Mouse (Mus musculus) MEL (cell line): ENCODE measurements around the gene Myd88. TPM values are rescaled to one million over a fixed set of nuclear protein-coding genes. Genes with fewer than 3 reads are reported as not detected.

Experiments
- DNase-seq: peaks from one replicate; pipeline ENCODE4 v3.0.0; 2011; ENCODE audit warnings: low read depth, low spot score
- H3K27ac ChIP-seq: 2 replicates; pipeline ENCODE4 v1.5.1; 2012; ENCODE audit warnings: low read depth, mild to moderate bottlenecking, control low read depth, low read length, moderate library complexity; ENCODE audit not compliant: control insufficient read depth
- H3K27me3 ChIP-seq, 2 experiments: fragments of 150-350 bp in 1 of 2; sonication (generic) in 1 of 2; 2 replicates each; pipeline ENCODE4 v1.6.1; 2012; ENCODE audit warnings: low read length in 2 of 2, mild to moderate bottlenecking in 2 of 2, improper control_type of control experiment in 1 of 2, moderate library complexity in 1 of 2; ENCODE audit not compliant: insufficient read depth in 2 of 2, control insufficient read depth in 1 of 2
- H3K36me3 ChIP-seq, 2 experiments: 2 replicates each; pipeline ENCODE4 v1.6.1; 2012 to 2014; ENCODE audit warnings: low read length in 2 of 2, improper control_type of control experiment in 1 of 2, inconsistent platforms in 1 of 2, mild to moderate bottlenecking in 1 of 2; ENCODE audit not compliant: insufficient read depth in 2 of 2, control insufficient read depth in 1 of 2
- H3K4me1 ChIP-seq, 2 experiments: fragments of 150-350 bp in 1 of 2; sonication (generic) in 1 of 2; 2 replicates each; pipeline ENCODE4 v1.6.1; 2012; ENCODE audit warnings: low read length in 2 of 2, improper control_type of control experiment in 1 of 2, mild to moderate bottlenecking in 1 of 2; ENCODE audit not compliant: insufficient read depth in 2 of 2, control insufficient read depth in 1 of 2
- H3K4me3 ChIP-seq, 2 experiments: fragments of 150-350 bp in 1 of 2; sonication (generic) in 1 of 2; 2 replicates each; pipeline ENCODE4 v1.5.1; 2012; ENCODE audit warnings: low read depth in 2 of 2, low read length in 2 of 2, mild to moderate bottlenecking in 2 of 2, moderate library complexity in 2 of 2, control low read depth in 1 of 2, improper control_type of control experiment in 1 of 2; ENCODE audit not compliant: control insufficient read depth in 1 of 2, insufficient read depth in 1 of 2
- H3K79me2 ChIP-seq: 2 replicates; pipeline ENCODE4 v1.6.1; 2012; ENCODE audit warnings: mild to moderate bottlenecking, low read length, moderate library complexity; ENCODE audit not compliant: control insufficient read depth, poor library complexity, insufficient read depth
- H3K9ac ChIP-seq: 2 replicates; pipeline ENCODE4 v1.6.1; 2012; ENCODE audit warnings: low read depth, mild to moderate bottlenecking, control low read depth, low read length, moderate library complexity; ENCODE audit not compliant: control insufficient read depth, poor library complexity, severe bottlenecking
- H3K9me3 ChIP-seq: fragments of 150-350 bp; sonication (generic); replicated peaks from 2 replicates; pipeline ENCODE4 v1.6.1; 2012; ENCODE audit warnings: mild to moderate bottlenecking, low read length, improper control_type of control experiment, moderate library complexity; ENCODE audit not compliant: insufficient read depth
- BHLHE40 ChIP-seq: IDR thresholded peaks from 2 replicates; pipeline ENCODE4 v1.6.1; 2012; ENCODE audit warnings: low read depth, mild to moderate bottlenecking, inconsistent platforms, low read length, improper control_type of control experiment, borderline replicate concordance
- CHD1 ChIP-seq: IDR thresholded peaks from 2 replicates; pipeline ENCODE4 v1.6.1; 2012; ENCODE audit warnings: low read depth, mild to moderate bottlenecking, inconsistent platforms, low read length, improper control_type of control experiment
- CHD2 ChIP-seq: IDR thresholded peaks from 2 replicates; pipeline ENCODE4 v1.6.1; 2011; ENCODE audit warnings: low read length, improper control_type of control experiment
- CTCF ChIP-seq, 3 experiments: IDR thresholded peaks in 2 of 3; conservative IDR thresholded peaks in 1 of 3; 2 replicates each; pipeline ENCODE4 v1.5.1; 2011 to 2012; ENCODE audit warnings: low read length in 3 of 3, low read depth in 2 of 3, mild to moderate bottlenecking in 2 of 3, improper control_type of control experiment in 1 of 3, inconsistent platforms in 1 of 3, mixed read lengths in 1 of 3, moderate library complexity in 1 of 3; ENCODE audit not compliant: control insufficient read depth in 1 of 3, insufficient read depth in 1 of 3, poor library complexity in 1 of 3, severe bottlenecking in 1 of 3
- E2F4 ChIP-seq: IDR thresholded peaks from 2 replicates; pipeline ENCODE4 v1.6.1; 2011; ENCODE audit warnings: low read depth, low read length, improper control_type of control experiment, borderline replicate concordance
- EP300 ChIP-seq, 2 experiments: IDR thresholded peaks; 2 replicates each; pipeline ENCODE4 v1.6.1; 2011; ENCODE audit warnings: improper control_type of control experiment in 2 of 2, low read length in 2 of 2, low read depth in 1 of 2, mild to moderate bottlenecking in 1 of 2
- GABPA ChIP-seq: IDR thresholded peaks from 2 replicates; pipeline ENCODE4 v1.6.1; 2012; ENCODE audit warnings: low read depth, mild to moderate bottlenecking, inconsistent platforms, low read length, improper control_type of control experiment, moderate library complexity
- GATA1 ChIP-seq: IDR thresholded peaks from 2 replicates; pipeline ENCODE4 v1.6.1; 2011; ENCODE audit warnings: low read depth, low read length, improper control_type of control experiment
- HCFC1 ChIP-seq: IDR thresholded peaks from 2 replicates; pipeline ENCODE4 v1.6.1; 2012; ENCODE audit warnings: low read depth, mild to moderate bottlenecking, inconsistent platforms, low read length, improper control_type of control experiment, moderate library complexity
- JUND ChIP-seq: IDR thresholded peaks from 2 replicates; pipeline ENCODE4 v1.6.1; 2011; ENCODE audit warnings: low read depth, mild to moderate bottlenecking, improper control_type of control experiment, low read length
- KAT2A ChIP-seq: conservative IDR thresholded peaks from 2 replicates; pipeline ENCODE4 v1.6.1; 2012; ENCODE audit warnings: low read depth, low read length, improper control_type of control experiment, inconsistent platforms
- MAFK ChIP-seq: IDR thresholded peaks from 2 replicates; pipeline ENCODE4 v1.6.1; 2011; ENCODE audit warnings: low read depth, mild to moderate bottlenecking, low read length, improper control_type of control experiment, borderline replicate concordance
- MAX ChIP-seq: IDR thresholded peaks from 2 replicates; pipeline ENCODE4 v1.6.1; 2011; ENCODE audit warnings: low read length, improper control_type of control experiment
- MAZ ChIP-seq: IDR thresholded peaks from 2 replicates; pipeline ENCODE4 v1.6.1; 2012; ENCODE audit warnings: low read depth, mild to moderate bottlenecking, inconsistent platforms, low read length, improper control_type of control experiment
- MEF2A ChIP-seq: IDR thresholded peaks from 2 replicates; pipeline ENCODE4 v1.6.1; 2014; ENCODE audit warnings: low read depth, mild to moderate bottlenecking, inconsistent platforms, low read length, improper control_type of control experiment; ENCODE audit not compliant: poor library complexity, insufficient replicate concordance, severe bottlenecking; ENCODE audit errors: extremely low read depth
- MYB ChIP-seq: IDR thresholded peaks from 2 replicates; pipeline ENCODE4 v1.6.1; 2011; ENCODE audit warnings: mild to moderate bottlenecking, low read depth, low read length, improper control_type of control experiment
- NELFE ChIP-seq: IDR thresholded peaks from 2 replicates; pipeline ENCODE4 v1.6.1; 2011; ENCODE audit warnings: low read depth, low read length, improper control_type of control experiment
- POLR2A ChIP-seq, 2 experiments: IDR thresholded peaks; 2 replicates each; pipeline ENCODE4 v1.6.1; 2011 to 2012; ENCODE audit warnings: low read length in 2 of 2, mild to moderate bottlenecking in 2 of 2, control low read depth in 1 of 2, improper control_type of control experiment in 1 of 2, low read depth in 1 of 2, moderate library complexity in 1 of 2; ENCODE audit not compliant: control insufficient read depth in 1 of 2, insufficient read depth in 1 of 2, poor library complexity in 1 of 2
- POLR2AphosphoS2 ChIP-seq: IDR thresholded peaks from 2 replicates; pipeline ENCODE4 v1.6.1; 2011; ENCODE audit warnings: low read length, improper control_type of control experiment
- POLR2AphosphoS5 ChIP-seq: IDR thresholded peaks from 2 replicates; pipeline ENCODE4 v1.6.1; 2012; ENCODE audit warnings: low read depth, borderline replicate concordance, mild to moderate bottlenecking, inconsistent platforms, low read length, moderate library complexity, mixed read lengths
- RCOR1 ChIP-seq: IDR thresholded peaks from 2 replicates; pipeline ENCODE4 v1.6.1; 2012; ENCODE audit warnings: low read depth, mild to moderate bottlenecking, inconsistent platforms, low read length, improper control_type of control experiment
- SIN3A ChIP-seq: IDR thresholded peaks from 2 replicates; pipeline ENCODE4 v1.6.1; 2012; ENCODE audit warnings: low read length, improper control_type of control experiment, inconsistent platforms
- TAL1 ChIP-seq: IDR thresholded peaks from 2 replicates; pipeline ENCODE4 v1.6.1; 2012; ENCODE audit warnings: mild to moderate bottlenecking, inconsistent platforms, low read length, moderate library complexity, mixed read lengths
- TBP ChIP-seq: IDR thresholded peaks from 2 replicates; pipeline ENCODE4 v1.8.0; 2011; ENCODE audit warnings: low read depth, low read length, improper control_type of control experiment
- UBTF ChIP-seq: IDR thresholded peaks from 2 replicates; pipeline ENCODE4 v1.6.1; 2012; ENCODE audit warnings: low read depth, mild to moderate bottlenecking, inconsistent platforms, low read length, improper control_type of control experiment, moderate library complexity, borderline replicate concordance; ENCODE audit not compliant: insufficient read depth
- USF1 ChIP-seq: IDR thresholded peaks from 2 replicates; pipeline ENCODE4 v1.6.1; 2014; ENCODE audit warnings: low read depth, mild to moderate bottlenecking, inconsistent platforms, low read length, improper control_type of control experiment, moderate library complexity
- ZC3H11A ChIP-seq: IDR thresholded peaks from 2 replicates; pipeline ENCODE4 v1.6.1; 2012; ENCODE audit warnings: low read depth, mild to moderate bottlenecking, inconsistent platforms, low read length, improper control_type of control experiment
- ZKSCAN1 ChIP-seq: IDR thresholded peaks from 2 replicates; pipeline ENCODE4 v1.6.1; 2012; ENCODE audit warnings: low read depth, mild to moderate bottlenecking, inconsistent platforms, low read length, improper control_type of control experiment, moderate library complexity
- ZNF384 ChIP-seq: IDR thresholded peaks from 2 replicates; pipeline ENCODE4 v1.6.1; 2012; ENCODE audit warnings: low read depth, mild to moderate bottlenecking, inconsistent platforms, low read length, improper control_type of control experiment
- polyA plus RNA-seq, 2 experiments: library from polyadenylated mRNA; stranded (reverse) in 1 of 2; unstranded in 1 of 2; fragments of >175 nt in 1 of 2; fragments of >200 nt in 1 of 2; gene quantifications; 2 replicates each; pipeline versions ENCODE4 v1.2.1 to v1.2.4; 2012; ENCODE audit warnings: low replicate concordance in 2 of 2, low read depth in 1 of 2; ENCODE audit not compliant: insufficient read length in 2 of 2, insufficient read depth in 1 of 2, missing spikeins in 1 of 2
- total RNA-seq: library from RNA; depleted of rRNA; stranded (reverse); fragments of 300-350 nt; gene quantifications from 2 replicates; pipeline ENCODE4 v1.2.3, GENCODE M21; 2012

Myd88 gene
- total and polyA plus RNA-seq, 3 experiments: 20.7 to 39.7 TPM; not detected in 1

DNA sequence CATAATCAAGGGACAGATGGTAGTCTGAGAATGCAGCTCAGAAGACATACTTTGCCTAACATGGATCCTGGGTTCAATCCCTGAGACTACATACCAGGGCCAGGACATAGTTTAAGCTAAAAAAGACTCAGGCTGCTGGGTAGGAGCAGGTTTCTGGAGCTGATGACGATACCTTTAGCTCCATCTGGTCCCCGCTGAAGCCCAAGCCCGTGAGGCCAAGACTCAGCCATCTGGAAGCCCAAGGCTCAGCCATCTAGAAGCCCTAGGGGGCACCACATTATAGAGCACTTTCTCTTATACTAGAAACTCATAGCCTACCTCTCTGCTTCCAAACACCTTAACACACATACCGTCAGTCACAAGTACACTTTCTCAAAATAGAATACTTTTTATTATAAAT is 5.6 kb downstream of the Myd88 start:
- H3K4me1 ChIP-seq: peaks cover 2 to 18% of the 10 kb centered on the region in 2 experiments; a peak in 3 of 4 replicates
- no peak overlapping the region for H3K9ac ChIP-seq
- no peaks in the 10 kb centered on the region for H3K9me3 ChIP-seq
- peaks cover 0 to 9% of the 10 kb centered on the region in 2 experiments; a peak in 2 of 4 replicates for H3K36me3 ChIP-seq
- no peak overlapping the region for H3K4me3 ChIP-seq
- TF ChIP-seq RCOR1 (no peak), USF1 (no peak), MAX (no peak), SIN3A (no peak), POLR2A (IDR thresholded peaks at IDR 0.05; ENCODE audit: control insufficient read depth in 1 of 2, insufficient read depth in 1 of 2, low read depth in 1 of 2, low read length in 2 of 2, poor library complexity in 1 of 2) (no peak), GABPA (no peak), KAT2A (no peak), ZKSCAN1 (no peak), MAZ (no peak), EP300 (IDR thresholded peaks at IDR 0.05; ENCODE audit: low read depth in 1 of 2, low read length in 2 of 2) (no peak), UBTF (no peak), TAL1 (no peak), JUND (no peak), NELFE (no peak), CTCF (IDR thresholded peaks at IDR 0.05 in 2 of 3, conservative IDR thresholded peaks at IDR 0.05 in 1 of 3; ENCODE audit: control insufficient read depth in 1 of 3, insufficient read depth in 1 of 3, low read depth in 2 of 3, low read length in 3 of 3, poor library complexity in 1 of 3, severe bottlenecking in 1 of 3) (no peak), MAFK (no peak), CHD2 (no peak), ZNF384 (no peak), GATA1 (no peak)
- no peaks in the 10 kb centered on the region for H3K27me3 ChIP-seq
- peaks cover 9% of the 10 kb centered on the region for H3K79me2 ChIP-seq
- DNase-seq: no peak
- no peak overlapping the region for H3K27ac ChIP-seq

DNA sequence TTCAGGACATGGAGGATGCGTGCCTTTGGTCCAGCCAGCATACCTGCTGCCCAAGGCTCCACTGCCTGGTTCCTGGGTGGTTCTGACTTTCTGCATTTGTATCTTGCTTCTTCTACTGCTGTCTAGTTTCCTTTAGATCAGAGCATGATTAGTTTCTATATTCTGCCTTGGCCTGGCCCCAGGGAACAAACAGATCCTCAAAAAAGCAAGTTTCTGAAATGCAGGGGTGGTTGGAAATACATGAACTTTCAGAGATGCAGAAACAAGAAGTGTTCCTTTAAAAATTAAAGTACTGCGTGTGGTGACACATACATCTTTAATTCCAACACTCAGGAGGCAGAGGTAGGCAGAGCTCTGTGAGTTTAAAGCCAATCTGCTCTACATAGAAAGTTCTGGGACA is 6.4 kb downstream of the Myd88 start:
- Histone ChIP-seq H3K27ac (no peak overlapping the region), H3K79me2 (peaks cover 9% of the 10 kb centered on the region), H3K36me3 (peaks cover 0 to 9% of the 10 kb centered on the region in 2 experiments; a peak in 2 of 4 replicates), H3K9me3 (no peaks in the 10 kb centered on the region), H3K4me1 (peaks cover 2 to 21% of the 10 kb centered on the region in 2 experiments; a peak in 3 of 4 replicates), H3K9ac (no peak overlapping the region), H3K27me3 (no peaks in the 10 kb centered on the region), H3K4me3 (no peak overlapping the region)
- DNase-seq: no peak
- TF ChIP-seq ZNF384 (no peak), MYB (no peak), E2F4 (no peak), ZKSCAN1 (no peak), BHLHE40 (no peak), TBP (no peak), ZC3H11A (no peak), MAFK (no peak), MEF2A (no peak), CTCF (IDR thresholded peaks at IDR 0.05 in 2 of 3, conservative IDR thresholded peaks at IDR 0.05 in 1 of 3; ENCODE audit: control insufficient read depth in 1 of 3, insufficient read depth in 1 of 3, low read depth in 2 of 3, low read length in 3 of 3, poor library complexity in 1 of 3, severe bottlenecking in 1 of 3) (no peak), CHD1 (no peak), POLR2AphosphoS2 (no peak), HCFC1 (no peak), GATA1 (no peak), EP300 (IDR thresholded peaks at IDR 0.05; ENCODE audit: low read depth in 1 of 2, low read length in 2 of 2) (no peak), RCOR1 (no peak), POLR2AphosphoS5 (no peak)
- TF ChIP-seq, all 39 proteins: peak for 0
